ENCODE assay signal across 8 mouse cellular contexts in genomic region chr13:56422072-56422723, GRCm38 (mm10). TPM values are rescaled to one million over a fixed set of nuclear protein-coding genes. Genes with fewer than 3 reads are reported as not detected.
DNase-seq lines count a peak whose midpoint lies in the region; ATAC-seq and TF ChIP-seq lines count a peak whose summit lies in the region.

No protein-coding gene starts in this region.

- H3K4me2 ChIP-seq in myocyte (ENCODE audit: low read depth) = peak overlapping the region; percentile 38

- H3K36me3 ChIP-seq in myocyte (ENCODE audit: control insufficient read depth, insufficient read depth) = no peaks in the 10 kb centered on the region

- H3K27me3 ChIP-seq in myocyte (ENCODE audit: control insufficient read depth, insufficient read depth, insufficient read length) = peaks cover 6% of the 10 kb centered on the region

- intact Hi-C loops in left cerebral cortex, postnatal 4 days (cut with DNase I) = loop anchor here (2.0 kb wide), 1 partner anchor 143 kb away; no protein-coding TSS in a partner anchor

- peak; percentile 73 for ATAC-seq in common myeloid progenitor, adult 5-6 weeks (replicated peaks; ENCODE audit: low read depth, poor library complexity, severe bottlenecking)

- DNase-seq in spleen, postnatal 10 days (ENCODE audit: low spot score in 2 of 2) = peak; percentile 8 to 57
- DNase-seq in spleen, adult 12 weeks (ENCODE audit: low spot score) = no peak
- DNase-seq in gastrocnemius, adult 8-10 months (ENCODE audit: low spot score in 2 of 2) = peak; percentile 52 to 68
- DNase-seq in kidney, adult 8-10 months = peak; percentile 52 to 84
- peak; percentile 79 for DNase-seq in left cerebral cortex, postnatal 4 days
- DNase-seq in thymus, postnatal 25 days = peak; percentile 47

- H3ac ChIP-seq in myocyte (ENCODE audit: control insufficient read depth, insufficient read length) = no peak overlapping the region

- no peak overlapping the region for H3K4me3 ChIP-seq in myocyte

- no peaks in the 10 kb centered on the region for H3K79me2 ChIP-seq in myocyte (ENCODE audit: control insufficient read depth, insufficient read depth)

- no peak for TF ChIP-seq POLR2A in myocyte (IDR thresholded peaks at IDR 0.05; ENCODE audit: insufficient read length, low read depth)

TF ChIP-seq in myocyte, 11 proteins besides CTCF, POLR2A, EP300 and RAD21:
- TF ChIP-seq MYOG (IDR thresholded peaks at IDR 0.05; ENCODE audit: control insufficient read depth in 1 of 3, insufficient read depth in 1 of 3, insufficient read length in 2 of 3, low read depth in 2 of 3) (no peak), CEBPB (IDR thresholded peaks at IDR 0.05; ENCODE audit: insufficient read depth, poor library complexity, severe bottlenecking) (no peak), SRF (IDR thresholded peaks at IDR 0.05; ENCODE audit: control insufficient read depth, insufficient read length, low read depth) (no peak), POLR2AphosphoS2 (IDR thresholded peaks at IDR 0.05; ENCODE audit: insufficient read length, low read depth) (no peak)

RNA-seq across cellular contexts. Expression of gene Gm3045, which starts 4.2 kb away (rescaled TPM):
- not detected in 2 replicates for total RNA-seq in common myeloid progenitor, adult 5-6 weeks (2017)
- not detected for total RNA-seq in gastrocnemius, adult 8-10 months (2022)
- total RNA-seq in left cerebral cortex, postnatal 4 days (2021) = not detected
- not detected for polyA plus RNA-seq in myocyte (2012; fragmentation: generic; extraction: Trizol)

RNA-seq across cellular contexts. Expression of gene Slc25a48, which starts 16.0 kb away (rescaled TPM):
- total RNA-seq in common myeloid progenitor, adult 5-6 weeks (2017) = not detected in 2 replicates
- under 1 TPM in 1 of 4 experiments, not detected in 3; 0.11 TPM for total RNA-seq in gastrocnemius, adult 8-10 months (2022)
- total RNA-seq in left cerebral cortex, postnatal 4 days (2021) = not detected
- not detected for polyA plus RNA-seq in myocyte (2012; fragmentation: generic; extraction: Trizol)

RNA-seq across cellular contexts. Expression of gene Il9, which starts 59.8 kb away (rescaled TPM):
- not detected in 2 replicates for total RNA-seq in common myeloid progenitor, adult 5-6 weeks (2017)
- total RNA-seq in gastrocnemius, adult 8-10 months (2022) = not detected
- total RNA-seq in left cerebral cortex, postnatal 4 days (2021) = not detected
- polyA plus RNA-seq in myocyte (2012; fragmentation: generic; extraction: Trizol) = not detected
